Mouse (Mus musculus): ENCODE data around the gene Tgfbr1. TPM values are rescaled to one million over a fixed set of nuclear protein-coding genes. Genes with fewer than 3 reads are reported as not detected.
A peak's percentile ranks its signal among the peaks of the same experiment; 100 is the strongest.

Gene Tgfbr1
- polyA plus RNA-seq, 1 experiment from 2014 or later, result 99.1 TPM

- Histone ChIP-seq H3K27me3 (no peaks in the 10 kb centered on the region), H3K4me2 (no peak overlapping the region), H3K4me3 (replicated peaks) (no peak overlapping the region), H3K36me3 (replicated peaks) (peaks cover 56% of the 10 kb centered on the region), H3K9me3 (no peaks in the 10 kb centered on the region), H3K27ac (no peak overlapping the region), H3K4me1 (no peaks in the 10 kb centered on the region), H3K9ac (no peak overlapping the region)
- WGBS, result 93% methylated on average over 2 of the region's 2 CpGs
- ATAC-seq (ENCODE audit: low FRiP score), result no peak
These were observed 51.5 kb downstream of the Tgfbr1 start for GRCm38 (mm10) chr4:47404536-47404935.

- Histone ChIP-seq H3K4me1 (no peaks in the 10 kb centered on the region), H3K4me2 (no peak overlapping the region), H3K27ac (no peak overlapping the region), H3K9me3 (no peaks in the 10 kb centered on the region), H3K4me3 (replicated peaks) (no peak overlapping the region), H3K27me3 (no peaks in the 10 kb centered on the region), H3K9ac (no peak overlapping the region), H3K36me3 (replicated peaks) (peaks cover 57% of the 10 kb centered on the region)
- no peak for ATAC-seq (ENCODE audit: low FRiP score)
- WGBS, result 95% methylated on average over 2 of the region's 2 CpGs
These were observed 54.1 kb downstream of the Tgfbr1 start for GRCm38 (mm10) chr4:47407161-47407560.

DNA sequence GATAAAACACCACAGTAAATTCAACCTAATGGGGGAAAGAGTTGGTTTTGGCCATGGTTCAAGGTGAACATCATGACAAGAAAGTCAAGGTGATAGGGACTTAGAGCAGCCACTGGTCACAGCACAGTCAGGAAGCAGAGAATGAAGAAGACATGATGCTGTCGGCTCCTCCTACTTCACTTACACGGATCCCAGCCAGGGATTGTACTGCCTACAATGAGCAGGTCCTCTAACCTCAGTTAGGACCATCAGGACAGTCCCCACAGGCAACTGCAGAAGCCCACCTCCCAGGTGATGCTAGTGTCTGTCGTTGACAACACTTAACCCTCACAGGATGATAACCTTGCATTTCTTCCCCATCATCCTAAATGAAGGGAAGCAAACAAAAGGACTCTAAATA, 64.8 kb downstream of the Tgfbr1 start:
- 66% methylated on average over 3 of the region's 3 CpGs for WGBS
- Histone ChIP-seq H3K27ac (no peak overlapping the region), H3K27me3 (peaks cover 21% of the 10 kb centered on the region), H3K36me3 (replicated peaks) (no peaks in the 10 kb centered on the region; the same call in 1 of the 2 replicates), H3K4me2 (no peak overlapping the region), H3K9ac (no peak overlapping the region), H3K4me3 (replicated peaks) (no peak overlapping the region), H3K4me1 (peaks cover 5% of the 10 kb centered on the region; the same call in 1 of the 2 replicates), H3K9me3 (no peaks in the 10 kb centered on the region)
- ATAC-seq (ENCODE audit: low FRiP score), result no peak

- Histone ChIP-seq H3K27me3 (peaks cover 35% of the 10 kb centered on the region), H3K27ac (no peak overlapping the region), H3K4me2 (no peak overlapping the region), H3K4me1 (peaks cover 11% of the 10 kb centered on the region), H3K36me3 (replicated peaks) (no peaks in the 10 kb centered on the region), H3K4me3 (replicated peaks) (no peak overlapping the region), H3K9ac (no peak overlapping the region), H3K9me3 (no peaks in the 10 kb centered on the region)
- peak; percentile 61 for ATAC-seq (ENCODE audit: low FRiP score)
- 27% methylated on average over 9 of the region's 9 CpGs for WGBS
These were observed 66.4 kb downstream of the Tgfbr1 start for GRCm38 (mm10) chr4:47419268-47419973.

- Histone ChIP-seq H3K36me3 (replicated peaks) (no peaks in the 10 kb centered on the region), H3K9me3 (no peaks in the 10 kb centered on the region), H3K27ac (no peak overlapping the region), H3K4me1 (peaks cover 12% of the 10 kb centered on the region), H3K9ac (no peak overlapping the region), H3K27me3 (peaks cover 35% of the 10 kb centered on the region), H3K4me2 (no peak overlapping the region), H3K4me3 (replicated peaks) (no peak overlapping the region)
- no peak for ATAC-seq (ENCODE audit: low FRiP score)
- 28% methylated on average over 7 of the region's 7 CpGs for WGBS
These were observed 67.2 kb downstream of the Tgfbr1 start for GRCm38 (mm10) chr4:47420191-47420590.

DNA sequence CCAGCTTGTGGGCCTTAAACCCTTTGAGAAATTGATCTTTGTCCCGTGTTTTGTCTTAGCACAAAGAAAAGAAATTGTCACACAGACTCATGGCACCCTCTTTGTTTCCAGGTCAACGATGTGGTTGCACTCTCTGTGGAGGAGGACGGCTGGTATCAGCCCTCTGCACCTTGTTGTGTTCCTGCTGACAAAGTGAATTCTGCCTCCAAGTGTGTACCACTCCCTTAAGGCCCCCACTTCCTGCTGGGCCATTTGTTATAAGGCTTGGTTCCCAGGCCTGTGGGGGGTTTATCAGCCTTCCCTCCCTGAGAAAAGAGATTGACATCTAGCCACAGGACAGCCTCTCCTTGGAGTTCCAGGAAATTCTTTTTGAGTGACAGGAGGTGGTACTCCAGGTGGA, 69.2 kb downstream of the Tgfbr1 start:
- peaks cover 54% of the 10 kb centered on the region for H3K27me3 ChIP-seq

GRCm38 (mm10) chr4:47422946-47423345, 69.9 kb downstream of the Tgfbr1 start:
- 89% methylated on average over 3 of the region's 3 CpGs for WGBS

More for the DNA sequence above, 69.2 kb downstream of the Tgfbr1 start:
- Histone ChIP-seq H3K4me3 (replicated peaks) (no peak overlapping the region), H3K4me1 (peaks cover 12% of the 10 kb centered on the region), H3K9me3 (no peaks in the 10 kb centered on the region), H3K4me2 (no peak overlapping the region), H3K9ac (no peak overlapping the region), H3K36me3 (replicated peaks) (no peaks in the 10 kb centered on the region), H3K27ac (no peak overlapping the region)
- ATAC-seq (ENCODE audit: low FRiP score), result no peak
- WGBS, result 15% methylated on average over 3 of the region's 3 CpGs

DNA sequence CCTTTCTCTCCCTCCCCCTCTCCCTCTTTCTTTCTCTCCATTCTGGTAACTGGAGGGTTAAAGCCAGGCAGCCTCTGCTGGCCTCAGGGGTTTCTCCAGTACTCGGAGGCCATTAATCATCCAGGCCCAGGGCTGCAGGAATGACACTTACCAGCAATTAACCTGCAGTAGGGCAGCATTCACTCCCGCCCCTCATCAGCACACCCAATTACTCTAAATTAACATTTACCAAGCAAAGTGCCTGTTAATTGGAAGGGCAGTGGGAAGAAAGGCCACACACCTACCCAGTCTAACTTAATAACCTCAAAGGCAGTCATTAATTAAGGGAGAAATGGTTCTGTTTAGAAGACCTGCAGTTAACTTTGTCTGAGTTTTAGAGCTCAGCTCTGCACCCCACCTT, 71.4 kb downstream of the Tgfbr1 start:
- Histone ChIP-seq H3K9me3 (no peaks in the 10 kb centered on the region), H3K4me2 (no peak overlapping the region), H3K27ac (no peak overlapping the region), H3K9ac (no peak overlapping the region), H3K4me3 (replicated peaks) (no peak overlapping the region), H3K4me1 (peaks cover 12% of the 10 kb centered on the region), H3K27me3 (peaks cover 68% of the 10 kb centered on the region), H3K36me3 (replicated peaks) (no peaks in the 10 kb centered on the region)
- peak; percentile 55; the same call in 1 of the 2 replicates for ATAC-seq (ENCODE audit: low FRiP score)
- 9% methylated on average over 2 of the region's 2 CpGs for WGBS

More at GRCm38 (mm10) chr4:47422946-47423345, 69.9 kb downstream of the Tgfbr1 start:
- Histone ChIP-seq H3K27me3 (peaks cover 62% of the 10 kb centered on the region), H3K4me3 (replicated peaks) (no peak overlapping the region), H3K9ac (no peak overlapping the region), H3K9me3 (no peaks in the 10 kb centered on the region), H3K27ac (no peak overlapping the region), H3K4me2 (no peak overlapping the region), H3K36me3 (replicated peaks) (no peaks in the 10 kb centered on the region), H3K4me1 (peaks cover 12% of the 10 kb centered on the region)
- ATAC-seq (ENCODE audit: low FRiP score), result no peak

DNA sequence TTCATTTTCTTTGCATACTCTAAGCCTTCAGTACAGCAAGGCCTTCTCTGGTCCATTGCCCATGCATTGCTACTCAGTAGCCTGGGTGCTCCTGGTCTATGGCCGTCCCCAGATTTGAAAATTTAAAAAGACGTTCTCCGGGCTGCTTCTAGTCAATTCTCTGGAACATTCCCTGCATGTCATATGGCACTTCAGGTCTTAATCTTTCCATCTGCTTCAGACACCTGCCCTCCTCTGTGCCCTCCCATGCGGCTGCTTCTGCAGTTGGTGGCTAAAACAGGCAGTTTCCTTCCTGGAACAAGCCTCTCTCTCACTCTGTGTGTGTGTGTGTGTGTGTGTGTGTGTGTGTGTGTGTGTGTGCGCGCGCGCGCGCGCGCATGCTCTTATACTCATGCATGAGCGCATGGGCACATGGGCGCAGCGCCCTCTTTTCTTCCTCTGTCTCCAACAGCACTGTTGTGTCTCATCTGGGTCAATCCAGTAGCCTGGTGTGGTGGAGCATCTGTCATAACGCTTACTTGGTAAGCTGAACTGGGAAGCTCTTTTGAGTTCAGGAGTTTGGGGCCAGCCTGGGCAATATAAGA, 72.3 kb downstream of the Tgfbr1 start:
- no peak overlapping the region for H3K4me2 ChIP-seq
- ATAC-seq (ENCODE audit: low FRiP score), result no peak
- H3K9me3 ChIP-seq, result no peaks in the 10 kb centered on the region
- no peak overlapping the region for H3K27ac ChIP-seq
- WGBS, result 92% methylated on average over 13 of the region's 16 CpGs
- H3K36me3 ChIP-seq (replicated peaks), result no peaks in the 10 kb centered on the region
- peaks cover 12% of the 10 kb centered on the region for H3K4me1 ChIP-seq
- H3K27me3 ChIP-seq, result peaks cover 69% of the 10 kb centered on the region
- H3K4me3 ChIP-seq (replicated peaks), result no peak overlapping the region
- H3K9ac ChIP-seq, result no peak overlapping the region

DNA sequence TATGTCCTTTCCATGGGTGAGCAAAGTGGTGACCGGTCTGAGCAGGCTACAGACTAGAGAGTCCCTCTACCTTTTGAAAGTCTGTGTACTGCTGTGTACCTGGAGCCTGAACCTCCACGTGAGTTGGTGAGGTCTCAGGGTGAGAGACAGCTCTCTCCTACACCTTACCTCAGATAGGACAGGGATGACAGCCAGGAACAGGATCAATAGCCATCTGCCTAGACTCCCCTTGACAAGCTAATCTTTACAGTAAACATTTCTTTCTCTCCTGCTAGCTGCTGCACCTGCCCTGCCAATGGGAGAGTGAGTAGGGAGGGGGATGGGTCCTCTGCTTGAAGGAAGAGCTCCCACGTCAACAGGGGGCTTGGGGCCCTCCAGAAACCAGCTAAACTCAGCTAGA, 74.6 kb downstream of the Tgfbr1 start:
- Histone ChIP-seq H3K27ac (no peak overlapping the region), H3K4me1 (peaks cover 7% of the 10 kb centered on the region), H3K9ac (no peak overlapping the region), H3K36me3 (replicated peaks) (no peaks in the 10 kb centered on the region), H3K9me3 (no peaks in the 10 kb centered on the region), H3K4me2 (no peak overlapping the region), H3K4me3 (replicated peaks) (no peak overlapping the region), H3K27me3 (peaks cover 64% of the 10 kb centered on the region)
- ATAC-seq (ENCODE audit: low FRiP score), result no peak
- WGBS, result 75% methylated on average over 3 of the region's 3 CpGs

- H3K4me1 ChIP-seq, result no peaks in the 10 kb centered on the region
- no peaks in the 10 kb centered on the region for H3K36me3 ChIP-seq (replicated peaks)
- no peaks in the 10 kb centered on the region for H3K9me3 ChIP-seq
- no peak overlapping the region for H3K4me2 ChIP-seq
- WGBS, result 82% methylated on average over 6 of the region's 6 CpGs
- H3K27me3 ChIP-seq, result peaks cover 45% of the 10 kb centered on the region
- no peak overlapping the region for H3K27ac ChIP-seq
- H3K9ac ChIP-seq, result no peak overlapping the region
- no peak for ATAC-seq (ENCODE audit: low FRiP score)
- no peak overlapping the region for H3K4me3 ChIP-seq (replicated peaks)
These were observed 77.5 kb downstream of the Tgfbr1 start for GRCm38 (mm10) chr4:47430557-47430956.

GRCm38 (mm10) chr4:47431081-47431480, 78.1 kb downstream of the Tgfbr1 start:
- Histone ChIP-seq H3K4me1 (no peaks in the 10 kb centered on the region), H3K27ac (no peak overlapping the region), H3K27me3 (peaks cover 43% of the 10 kb centered on the region), H3K36me3 (replicated peaks) (no peaks in the 10 kb centered on the region), H3K4me2 (no peak overlapping the region), H3K9me3 (no peaks in the 10 kb centered on the region), H3K4me3 (replicated peaks) (no peak overlapping the region), H3K9ac (no peak overlapping the region)
- ATAC-seq (ENCODE audit: low FRiP score), result no peak
- 88% methylated on average over 5 of the region's 5 CpGs for WGBS

DNA sequence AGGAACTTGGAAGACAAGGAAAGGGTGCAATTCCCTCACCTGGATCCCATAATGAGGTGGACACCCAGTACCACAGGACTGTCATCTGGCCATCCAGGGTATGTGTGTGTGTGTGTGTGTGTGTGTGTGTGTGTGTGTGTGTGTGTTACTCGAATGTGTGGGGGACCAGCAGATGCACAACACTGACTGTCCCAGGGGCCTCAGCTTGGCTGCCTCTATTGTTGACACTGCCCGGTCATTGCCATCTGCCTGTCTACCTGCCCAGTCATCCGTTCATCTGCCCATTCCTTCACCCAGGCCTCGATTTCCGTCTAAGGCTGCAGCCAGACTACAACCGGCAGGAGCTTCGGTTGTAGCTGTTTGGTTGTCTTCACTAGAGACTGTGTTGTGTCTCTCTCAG, 79.7 kb downstream of the Tgfbr1 start:
- Histone ChIP-seq H3K9me3 (no peaks in the 10 kb centered on the region), H3K27ac (no peak overlapping the region), H3K4me1 (peaks cover 7% of the 10 kb centered on the region), H3K9ac (no peak overlapping the region), H3K27me3 (peaks cover 40% of the 10 kb centered on the region), H3K4me2 (no peak overlapping the region), H3K4me3 (replicated peaks) (no peak overlapping the region), H3K36me3 (replicated peaks) (no peaks in the 10 kb centered on the region)
- WGBS, result 90% methylated on average over 7 of the region's 7 CpGs
- no peak for ATAC-seq (ENCODE audit: low FRiP score)
